Mouse (Mus musculus) thymus, adult 2 months (tissue): ENCODE results near the gene Sema4d. TPM values are rescaled to one million over a fixed set of nuclear protein-coding genes. Genes with fewer than 3 reads are reported as not detected.

Source experiments
- DNase-seq: peaks from one replicate; pipeline ENCODE4 v3.0.0; 2021
- H3K27ac ChIP-seq: fragments of 200-500 bp; 2 replicates; pipeline ENCODE4 v1.5.1; 2012; ENCODE audit warnings: low read length, control low read depth; ENCODE audit not compliant: control insufficient read depth, insufficient read depth
- H3K27me3 ChIP-seq: fragments of 200-500 bp; 2 replicates; pipeline ENCODE4 v1.6.1; 2012; ENCODE audit warnings: mild to moderate bottlenecking, low read length, moderate library complexity, mixed read lengths; ENCODE audit not compliant: control insufficient read depth, insufficient read depth
- H3K36me3 ChIP-seq: fragments of 200-500 bp; 2 replicates; pipeline ENCODE4 v1.6.1; 2012; ENCODE audit warnings: mild to moderate bottlenecking, low read length, moderate library complexity; ENCODE audit not compliant: control insufficient read depth, insufficient read depth
- H3K4me1 ChIP-seq: fragments of 200-500 bp; replicated peaks from 2 replicates; pipeline ENCODE4 v1.6.1; 2012; ENCODE audit warnings: low read length; ENCODE audit not compliant: control insufficient read depth, insufficient read depth
- H3K4me3 ChIP-seq: fragments of 200-500 bp; 2 replicates; pipeline ENCODE4 v1.5.1; 2012; ENCODE audit warnings: mild to moderate bottlenecking, low read length, control low read depth, moderate library complexity; ENCODE audit not compliant: control insufficient read depth, insufficient read depth
- CTCF ChIP-seq: fragments of 200-500 bp; IDR thresholded peaks from 2 replicates; pipeline ENCODE4 v1.5.1; 2012; ENCODE audit warnings: mild to moderate bottlenecking, control low read depth, low read length, moderate library complexity, borderline replicate concordance; ENCODE audit not compliant: control insufficient read depth, poor library complexity, insufficient read depth; ENCODE audit errors: extremely low read depth
- POLR2A ChIP-seq: fragments of 200-500 bp; IDR thresholded peaks from 2 replicates; pipeline ENCODE4 v1.6.1; 2012; ENCODE audit warnings: mild to moderate bottlenecking, low read length, control low read depth, moderate library complexity; ENCODE audit not compliant: control insufficient read depth, poor library complexity, insufficient read depth; ENCODE audit errors: extremely low read depth
- WGBS: fragments of 180-500 bp; shearing (Covaris S2); methylation state at CpG from one replicate; pipeline ENCODE4 v1.1.7; 2018; 5-methylcytosine and 5-hydroxymethylcytosine counted together
- polyA plus RNA-seq: library from polyadenylated mRNA; depleted of rRNA; stranded (reverse); fragments of >200 nt; gene quantifications from 2 replicates; pipeline ENCODE4 v1.2.3, GENCODE M21; 2012; rRNA removed

The Sema4d gene
- polyA plus RNA-seq, result 156 and 182 TPM in 2 replicates

- TF ChIP-seq POLR2A, result peak; percentile 51; the same call in 1 of the 2 replicates
- TF ChIP-seq CTCF, result 0 out of 2 replicates have a peak, but pooled peaks have one; percentile 7
- Histone ChIP-seq H3K4me1 (peaks cover 46% of the 10 kb centered on the region), H3K36me3 (no peaks in the 10 kb centered on the region), H3K27ac (peak within 1 kb of the TSS; percentile 70), H3K4me3 (peak within 1 kb of the TSS; percentile 76), H3K27me3 (no peaks in the 10 kb centered on the region)
- WGBS, result 2% methylated on average over 42 of the region's 52 CpGs
- DNase-seq, result peak; percentile 83
These were observed at the start of gene Sema4d for GRCm38 (mm10) chr13:51793425-51793891. Gene Sema4d, minus strand, starts transcription at chr13:51793747.

DNA sequence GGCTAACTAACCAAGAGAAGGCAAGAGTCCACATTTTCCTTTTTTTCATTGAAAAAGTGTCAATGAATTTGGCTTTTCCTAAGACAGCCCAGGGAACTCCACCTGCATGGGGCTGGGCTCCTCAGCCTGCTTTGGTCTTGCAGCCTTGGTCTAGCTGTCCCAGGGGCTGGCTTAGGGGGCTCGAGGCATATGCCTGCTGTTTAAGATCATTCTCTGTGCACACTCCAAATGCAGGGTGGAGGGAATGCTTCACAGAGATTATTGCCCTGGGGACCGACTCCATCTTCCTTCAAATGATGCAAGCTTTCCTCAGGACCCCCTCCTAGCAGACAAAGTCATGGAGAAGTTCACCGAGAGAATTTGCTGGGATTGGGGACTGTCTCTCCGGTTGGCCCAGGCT is 49.8 kb upstream of the Sema4d start:
- no peak for DNase-seq
- TF ChIP-seq POLR2A (no peak), CTCF (no peak)
- Histone ChIP-seq H3K4me3 (no peak overlapping the region), H3K27me3 (no peaks in the 10 kb centered on the region; the same call in 1 of the 2 replicates), H3K4me1 (peaks cover 26% of the 10 kb centered on the region), H3K27ac (no peak overlapping the region), H3K36me3 (no peaks in the 10 kb centered on the region)
- WGBS, result 71% methylated on average over 4 of the region's 4 CpGs

DNA sequence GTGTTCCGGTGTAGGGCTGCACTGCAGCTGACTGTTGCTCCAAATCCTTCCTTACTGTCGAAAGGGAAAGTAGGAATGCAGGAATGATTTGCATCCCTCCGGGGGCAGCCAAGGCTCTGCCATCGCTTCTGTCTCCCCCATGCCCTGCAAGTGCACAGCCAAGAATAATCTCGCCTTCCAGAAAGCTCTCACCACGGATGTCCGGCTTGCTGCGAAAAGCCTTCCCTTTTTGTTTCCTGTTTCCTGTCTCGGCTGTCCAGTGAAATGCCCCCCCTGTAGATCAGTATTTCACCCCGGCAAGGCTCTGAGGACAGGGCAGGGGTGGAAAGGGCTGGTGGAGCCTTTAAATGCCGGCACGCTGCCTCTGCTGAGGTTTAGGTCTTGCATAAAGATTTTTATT is 49.2 kb upstream of the Sema4d start:
- 9% methylated on average over 12 of the region's 12 CpGs for WGBS
- DNase-seq, result no peak
- no peaks in the 10 kb centered on the region; the same call in 1 of the 2 replicates for H3K27me3 ChIP-seq
- no peak overlapping the region for H3K27ac ChIP-seq
- peaks cover 26% of the 10 kb centered on the region for H3K4me1 ChIP-seq
- H3K36me3 ChIP-seq, result no peaks in the 10 kb centered on the region
- no peak overlapping the region for H3K4me3 ChIP-seq
- TF ChIP-seq CTCF (no peak), POLR2A (no peak)

GRCm38 (mm10) chr13:51842191-51842590 is 48.6 kb upstream of the Sema4d start:
- H3K4me1 ChIP-seq, result peaks cover 21% of the 10 kb centered on the region
- H3K27me3 ChIP-seq, result no peaks in the 10 kb centered on the region; the same call in 1 of the 2 replicates
- WGBS, result 49% methylated on average over 5 of the region's 5 CpGs
- H3K27ac ChIP-seq, result no peak overlapping the region
- DNase-seq, result no peak
- no peak overlapping the region for H3K4me3 ChIP-seq
- no peaks in the 10 kb centered on the region for H3K36me3 ChIP-seq
- TF ChIP-seq CTCF, result no peak
- TF ChIP-seq POLR2A, result no peak

- H3K4me1 ChIP-seq, result peaks cover 19% of the 10 kb centered on the region
- H3K4me3 ChIP-seq, result no peak overlapping the region
- no peak overlapping the region for H3K27ac ChIP-seq
- WGBS, result 83% methylated on average over 12 of the region's 12 CpGs
- H3K36me3 ChIP-seq, result no peaks in the 10 kb centered on the region
- TF ChIP-seq POLR2A (no peak), CTCF (no peak)
- DNase-seq, result no peak
- H3K27me3 ChIP-seq, result no peaks in the 10 kb centered on the region; the same call in 1 of the 2 replicates
These were observed 48.1 kb upstream of the Sema4d start for GRCm38 (mm10) chr13:51841541-51842115.

DNA sequence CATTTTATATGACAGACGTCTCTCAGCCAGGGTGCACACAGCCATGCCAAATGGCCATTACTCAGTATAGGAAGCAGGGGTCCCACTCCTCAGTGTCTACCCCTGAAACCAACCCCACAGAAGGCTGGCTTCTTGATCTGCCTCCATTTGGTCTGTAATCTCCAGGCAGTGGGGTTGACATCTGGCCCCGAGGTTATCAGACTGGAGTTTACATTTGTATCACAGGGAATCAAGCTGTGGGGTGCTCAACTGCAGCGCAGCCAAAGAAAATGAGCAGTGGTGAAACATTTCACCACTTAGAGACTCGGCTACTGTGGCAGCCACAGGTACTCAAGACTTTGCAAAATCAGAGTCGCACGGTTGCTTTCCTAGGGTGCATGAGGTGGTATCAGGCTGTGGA is 47.2 kb upstream of the Sema4d start:
- H3K4me3 ChIP-seq, result no peak overlapping the region
- no peaks in the 10 kb centered on the region; the same call in 1 of the 2 replicates for H3K27me3 ChIP-seq
- H3K36me3 ChIP-seq, result no peaks in the 10 kb centered on the region
- no peak overlapping the region for H3K27ac ChIP-seq
- peaks cover 18% of the 10 kb centered on the region for H3K4me1 ChIP-seq
- no peak for TF ChIP-seq POLR2A
- TF ChIP-seq CTCF, result no peak
- WGBS, result 90% methylated on average over 6 of the region's 6 CpGs
- no peak for DNase-seq
